Mouse (Mus musculus) urinary bladder, postnatal 14 days (tissue): Measurements from ENCODE around the gene Thsd4.

ENCODE experiments used
- DNase-seq: peaks from one replicate; pipeline ENCODE4 v3.0.0; 2021; ENCODE audit warnings: low spot score

Thsd4 gene

GRCm38 (mm10) chr9:60521806-60522264 lies at the start of gene Thsd4:
Gene Thsd4, minus strand, starts transcription at chr9:60522046.
- DNase-seq, result peak; percentile 65

- DNase-seq, result no peak
These were observed 49.2 kb upstream of the Thsd4 start for GRCm38 (mm10) chr9:60571041-60571440.

- DNase-seq, result no peak
These were observed 47.5 kb upstream of the Thsd4 start for GRCm38 (mm10) chr9:60569366-60569765.

GRCm38 (mm10) chr9:60563809-60564208 lies 42.0 kb upstream of the Thsd4 start:
- no peak for DNase-seq

- DNase-seq, result peak; percentile 39
These were observed 40.9 kb upstream of the Thsd4 start for GRCm38 (mm10) chr9:60562443-60563371.

- DNase-seq, result no peak
These were observed 39.9 kb upstream of the Thsd4 start for GRCm38 (mm10) chr9:60561641-60562289.

- no peak for DNase-seq
These were observed 36.7 kb upstream of the Thsd4 start for GRCm38 (mm10) chr9:60558507-60558906.

- DNase-seq, result no peak
These were observed 29.4 kb upstream of the Thsd4 start for GRCm38 (mm10) chr9:60551238-60551637.

GRCm38 (mm10) chr9:60548182-60548581 lies 26.3 kb upstream of the Thsd4 start:
- DNase-seq, result peak; percentile 74

- DNase-seq, result no peak
These were observed 24.3 kb upstream of the Thsd4 start for GRCm38 (mm10) chr9:60546169-60546568.

GRCm38 (mm10) chr9:60545361-60546096 lies 23.7 kb upstream of the Thsd4 start:
- peak; percentile 67 for DNase-seq

GRCm38 (mm10) chr9:60543422-60544015 lies 21.7 kb upstream of the Thsd4 start:
- no peak for DNase-seq

GRCm38 (mm10) chr9:60530310-60530709 lies 8.5 kb upstream of the Thsd4 start:
- no peak for DNase-seq

GRCm38 (mm10) chr9:60529348-60530243 lies 7.8 kb upstream of the Thsd4 start:
- no peak for DNase-seq

GRCm38 (mm10) chr9:60528269-60528668 lies 6.4 kb upstream of the Thsd4 start:
- DNase-seq, result no peak

- DNase-seq, result no peak
These were observed 6.0 kb upstream of the Thsd4 start for GRCm38 (mm10) chr9:60527836-60528235.

GRCm38 (mm10) chr9:60527051-60527450 lies 5.2 kb upstream of the Thsd4 start:
- DNase-seq, result no peak

- no peak for DNase-seq
These were observed 4.3 kb upstream of the Thsd4 start for GRCm38 (mm10) chr9:60526195-60526594.

- DNase-seq, result no peak
These were observed 703 bp downstream of the Thsd4 start for GRCm38 (mm10) chr9:60521143-60521542.

GRCm38 (mm10) chr9:60519601-60520000 lies 2.2 kb downstream of the Thsd4 start:
- DNase-seq, result no peak

GRCm38 (mm10) chr9:60518216-60518615 lies 3.6 kb downstream of the Thsd4 start:
- peak; percentile 41 for DNase-seq
